Mouse (Mus musculus): ENCODE data around the gene Erh. TPM values are rescaled to one million over a fixed set of nuclear protein-coding genes. Genes with fewer than 3 reads are reported as not detected.

Erh gene
- 38.6 TPM for polyA plus RNA-seq (2014; fragmentation: Illumina TruSeq; extraction: RNeasy Lipid Tissue Mini Kit (QIAGEN cat#74804); ENCODE audit: low read depth, low replicate concordance)

DNA sequence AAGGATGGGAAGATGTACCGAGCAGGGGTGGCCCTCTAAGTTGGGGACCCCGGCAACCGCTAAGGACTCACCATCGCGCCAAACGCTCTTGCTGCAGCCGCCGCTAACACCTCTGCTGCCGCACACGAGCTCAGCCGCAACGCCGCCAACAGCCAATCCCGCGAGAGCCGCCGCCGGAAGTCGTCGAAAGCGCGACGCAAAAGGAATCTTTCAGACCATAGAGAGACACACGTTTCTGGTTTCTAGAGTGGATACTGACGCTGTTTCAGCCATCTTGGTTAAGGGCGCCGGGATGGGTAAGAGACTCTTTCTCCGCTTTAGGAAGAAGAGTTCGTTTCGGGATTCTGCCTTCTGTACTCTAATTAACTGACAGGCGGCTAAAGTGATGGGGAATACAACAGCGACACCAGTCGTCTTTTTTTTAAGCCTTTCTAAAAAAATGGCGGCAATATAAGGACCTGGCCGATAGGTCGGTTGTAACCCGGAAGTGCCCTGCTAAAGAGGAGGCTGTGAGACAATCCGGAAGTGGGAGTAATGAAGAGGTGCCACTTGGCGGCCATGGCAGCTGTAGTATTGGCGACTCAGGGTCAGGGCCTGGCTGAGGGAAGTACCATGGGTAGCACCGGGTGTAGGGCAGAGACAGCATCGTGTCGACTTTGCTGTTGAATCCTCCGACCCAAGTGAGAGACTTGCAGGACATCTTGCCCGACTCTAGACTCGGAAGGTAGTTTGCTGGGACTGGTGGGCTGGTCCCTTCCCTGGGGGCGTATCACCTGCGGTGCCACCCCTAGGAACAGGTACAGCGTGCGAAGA, at the start of gene Erh, which contains the start of gene Slc39a9:
TSS of gene Erh (minus strand) at position 649 of the 813 bp plus-strand sequence.
TSS of gene Slc39a9 (plus strand) at position 191 of the 813 bp plus-strand sequence.

DNA sequence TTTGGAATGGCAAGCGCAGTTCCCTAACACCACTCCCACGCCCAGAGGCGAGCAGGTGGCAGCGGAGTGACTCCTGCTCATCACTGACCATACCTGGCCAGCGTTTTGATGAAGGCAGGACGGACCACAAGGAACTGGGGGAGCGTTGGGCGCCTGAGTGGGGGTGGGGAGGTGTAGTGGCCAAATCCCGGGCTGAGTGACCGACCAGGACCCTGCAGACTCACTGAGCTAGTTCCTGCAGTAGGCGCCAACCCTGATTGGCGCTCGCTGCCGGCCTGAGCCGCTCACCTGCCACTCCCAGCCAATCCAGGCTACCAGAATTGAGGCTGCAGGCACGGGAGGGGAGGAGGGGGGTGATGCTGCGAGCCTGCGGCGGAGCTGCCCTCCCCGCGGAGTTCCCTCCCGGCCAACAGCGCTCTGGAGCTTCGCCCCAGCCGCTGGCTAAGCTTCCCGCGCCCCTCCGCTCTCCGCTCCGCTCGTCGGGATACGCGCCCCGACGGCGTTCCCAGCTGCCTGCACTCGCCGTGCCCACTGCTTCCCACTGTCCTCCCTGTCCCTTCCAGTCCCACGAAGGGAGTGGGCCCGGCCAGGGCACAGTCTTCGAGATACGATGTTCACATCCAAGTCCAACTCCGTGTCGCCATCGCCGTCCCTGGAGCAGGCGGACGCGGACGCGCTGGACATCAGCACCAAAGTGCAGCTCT, 48.3 kb upstream of the Erh start, which contains the start of gene Plekhd1:
TSS of gene Plekhd1 (plus strand) at position 323 of the 704 bp plus-strand sequence.

Other genes starting within 250 kb of the Erh start
- gene Dcaf5, start 207.7 kb downstream of the Erh start, polyA plus RNA-seq (2014; fragmentation: Illumina TruSeq; extraction: RNeasy Lipid Tissue Mini Kit (QIAGEN cat#74804); ENCODE audit: low read depth, low replicate concordance), result 21.6 TPM
- 33.9 TPM for gene Exd2, start 181.2 kb downstream of the Erh start, polyA plus RNA-seq (2014; fragmentation: Illumina TruSeq; extraction: RNeasy Lipid Tissue Mini Kit (QIAGEN cat#74804); ENCODE audit: low read depth, low replicate concordance)
- gene Galnt16, start 126.1 kb downstream of the Erh start, polyA plus RNA-seq (2014; fragmentation: Illumina TruSeq; extraction: RNeasy Lipid Tissue Mini Kit (QIAGEN cat#74804); ENCODE audit: low read depth, low replicate concordance), result 0.73 TPM
- gene Slc39a9, start 458 bp downstream of the Erh start, polyA plus RNA-seq (2014; fragmentation: Illumina TruSeq; extraction: RNeasy Lipid Tissue Mini Kit (QIAGEN cat#74804); ENCODE audit: low read depth, low replicate concordance), result 118 TPM
- gene Plekhd1, start 48.2 kb upstream of the Erh start, polyA plus RNA-seq (2014; fragmentation: Illumina TruSeq; extraction: RNeasy Lipid Tissue Mini Kit (QIAGEN cat#74804); ENCODE audit: low read depth, low replicate concordance), result 1.4 TPM
- gene Ccdc177, start 116.3 kb upstream of the Erh start, polyA plus RNA-seq (2014; fragmentation: Illumina TruSeq; extraction: RNeasy Lipid Tissue Mini Kit (QIAGEN cat#74804); ENCODE audit: low read depth, low replicate concordance), result 0.41 TPM
- 71.7 TPM for gene Susd6, start 146.2 kb upstream of the Erh start, polyA plus RNA-seq (2014; fragmentation: Illumina TruSeq; extraction: RNeasy Lipid Tissue Mini Kit (QIAGEN cat#74804); ENCODE audit: low read depth, low replicate concordance)

Data from sigmoid colon, adult 10 weeks (tissue).